Mouse (Mus musculus) gastrocnemius, postnatal 4 days (tissue): ENCODE measurements around the gene Rapgef1. TPM values are rescaled to one million over a fixed set of nuclear protein-coding genes. Genes with fewer than 3 reads are reported as not detected.

ENCODE experiments used
- DNase-seq, 2 experiments: peaks; one replicate each; pipeline ENCODE4 v3.0.0; 2021 to 2022; ENCODE audit warnings: low spot score in 2 of 2, mixed read lengths in 2 of 2
- long read RNA-seq, 2 experiments: library from polyadenylated mRNA; stranded (forward); transcript quantifications; one replicate each; pipeline ENCODE4 v2.0.0; 2021
- total RNA-seq, 2 experiments: library from RNA; stranded (reverse); gene quantifications; 2 replicates each; pipeline ENCODE4 v1.2.3; 2021

Gene Rapgef1
- total RNA-seq, result 100 to 1,000 TPM; 110 to 121 TPM
- long read RNA-seq, experiment 1, full-length matches to known transcripts, result 7 of 56 reads
- long read RNA-seq, experiment 1, partial matches to known transcripts, result 26 of 56 reads
- long read RNA-seq, experiment 1, other reads (novel, unspliced or antisense), result 23 of 56 reads
- long read RNA-seq, experiment 2, full-length matches to known transcripts, result 19 of 101 reads
- long read RNA-seq, experiment 2, partial matches to known transcripts, result 39 of 101 reads
- long read RNA-seq, experiment 2, other reads (novel, unspliced or antisense), result 43 of 101 reads

GRCm38 (mm10) chr2:29619484-29620300 lies at the start of gene Rapgef1:
TSS of gene Rapgef1 (plus strand) at chr2:29619720.
- DNase-seq, result peak; percentile 88 to 90

DNA sequence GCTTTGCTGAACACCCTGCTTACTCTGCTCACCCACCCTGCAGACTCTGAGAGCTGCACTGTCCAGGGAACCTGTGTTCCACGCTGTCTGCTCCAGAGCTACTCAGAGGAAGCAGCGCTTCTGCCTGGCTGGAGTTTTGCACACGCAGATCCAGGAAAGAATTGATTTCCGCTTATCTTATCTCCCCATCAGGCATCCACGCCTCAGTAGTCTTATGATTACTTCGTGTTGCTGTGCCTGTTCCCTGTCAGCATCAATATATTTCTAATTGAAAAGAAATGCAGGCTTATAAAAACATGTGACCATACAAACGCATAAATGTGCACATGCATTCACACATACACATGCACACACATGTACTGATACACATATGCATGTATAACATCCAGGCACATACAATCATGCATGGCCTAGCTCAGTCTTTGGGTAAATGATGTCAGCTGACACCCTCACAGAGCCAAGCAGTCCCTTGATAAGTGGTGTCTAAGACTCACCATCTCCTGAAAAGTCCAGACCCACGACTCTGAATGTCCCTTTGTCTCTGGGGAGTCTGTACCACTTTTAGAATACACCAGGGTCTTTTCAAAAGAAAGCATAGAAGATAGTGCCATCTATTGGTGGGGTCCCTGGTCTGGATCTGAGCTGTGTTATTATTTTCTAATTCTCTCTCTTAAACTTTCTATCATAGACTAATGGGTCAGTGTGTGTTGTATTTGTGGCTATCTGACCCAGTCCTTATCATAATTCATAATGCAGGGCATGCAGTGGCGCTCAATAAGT lies 47.4 kb upstream of the Rapgef1 start:
- DNase-seq, result no peak

GRCm38 (mm10) chr2:29572811-29573427 lies 46.6 kb upstream of the Rapgef1 start:
- DNase-seq, result peak in 1 of 2 experiments; percentile 25

DNA sequence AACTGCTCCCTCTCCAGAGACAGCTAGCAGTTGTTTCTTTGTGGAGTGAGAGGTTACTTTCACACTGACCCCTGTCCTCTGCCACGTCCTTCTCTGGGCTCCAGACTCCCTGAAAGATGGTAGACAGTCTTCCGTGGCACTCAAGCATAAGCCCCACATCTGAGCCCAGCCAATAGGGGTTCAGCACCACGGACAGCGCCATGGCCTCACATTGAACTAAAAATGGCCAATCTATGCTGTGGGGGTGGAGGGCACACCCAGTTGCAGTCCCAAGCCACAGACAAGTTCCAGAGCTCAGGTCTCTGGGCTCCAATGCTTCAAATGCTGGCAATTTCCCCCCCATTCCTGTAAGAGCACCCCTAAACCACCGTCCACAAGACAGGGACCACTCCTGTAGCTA lies 45.9 kb upstream of the Rapgef1 start:
- DNase-seq, result peak in 1 of 2 experiments; percentile 69

DNA sequence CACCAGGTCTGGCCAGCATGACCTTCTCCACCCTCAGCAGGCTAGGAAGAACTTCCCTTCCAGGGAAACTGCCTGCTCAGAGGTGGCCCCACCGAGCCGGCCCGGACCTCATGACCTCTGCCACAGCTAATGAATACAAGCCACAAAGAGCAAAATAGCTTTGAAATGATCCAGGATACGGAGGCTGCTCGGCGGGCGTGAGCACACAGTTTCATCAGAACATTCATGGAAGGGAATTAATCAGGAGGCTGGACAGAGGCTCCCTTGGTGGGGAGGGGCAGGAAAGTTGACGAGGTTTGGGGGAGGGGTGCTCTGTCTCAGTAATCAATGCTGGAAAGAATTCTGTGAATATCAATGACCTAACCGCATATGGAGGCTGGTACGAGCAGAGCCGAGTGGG lies 45.3 kb upstream of the Rapgef1 start:
- no peak for DNase-seq

DNA sequence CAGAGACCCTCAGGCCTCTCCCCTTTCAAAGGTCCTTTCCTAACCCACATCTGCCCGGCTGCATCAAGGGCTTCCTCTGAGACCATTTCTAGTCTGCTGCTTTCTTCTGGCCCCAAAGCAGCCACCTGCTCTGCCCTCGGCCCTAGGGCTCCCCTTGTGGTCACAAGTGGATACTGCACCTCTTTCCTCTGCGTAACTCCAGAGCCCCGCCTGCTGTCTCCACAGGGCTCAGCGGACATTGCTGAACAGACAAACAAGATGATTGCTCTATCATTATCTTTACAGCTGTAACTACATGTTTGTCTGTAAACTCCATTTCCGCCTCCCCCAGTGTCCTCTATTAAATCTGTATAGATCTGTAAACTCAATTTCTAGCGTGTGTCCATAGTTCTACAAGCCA lies 37.1 kb upstream of the Rapgef1 start:
- peak; percentile 64 to 75 for DNase-seq

GRCm38 (mm10) chr2:29586017-29586702 lies 33.4 kb upstream of the Rapgef1 start:
- no peak for DNase-seq

GRCm38 (mm10) chr2:29588006-29588405 lies 31.5 kb upstream of the Rapgef1 start:
- DNase-seq, result no peak

GRCm38 (mm10) chr2:29589266-29589665 lies 30.3 kb upstream of the Rapgef1 start:
- no peak for DNase-seq

GRCm38 (mm10) chr2:29591626-29592025 lies 27.9 kb upstream of the Rapgef1 start:
- no peak for DNase-seq

- DNase-seq, result no peak
These were observed 27.0 kb upstream of the Rapgef1 start for GRCm38 (mm10) chr2:29592537-29592936.

DNA sequence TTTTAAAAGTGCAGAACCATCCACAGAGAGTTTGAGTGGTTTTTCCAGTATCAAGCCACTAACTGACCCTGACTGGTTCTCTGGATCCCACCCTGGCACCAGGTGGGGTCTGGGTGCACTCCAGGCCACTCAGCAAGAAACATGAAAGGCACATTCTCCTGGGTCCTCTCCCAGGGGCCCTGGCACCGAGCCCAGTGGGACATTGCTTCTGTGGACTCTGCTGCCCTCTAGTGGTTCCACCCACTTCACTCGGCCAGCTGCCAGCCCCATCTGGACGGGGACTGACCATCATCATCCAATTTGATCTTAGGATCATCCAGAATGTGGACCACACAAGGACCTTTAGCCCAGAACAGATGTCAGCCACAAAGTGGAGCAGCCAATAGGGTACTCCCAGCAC lies 15.6 kb upstream of the Rapgef1 start:
- peak; percentile 85 to 86 for DNase-seq

DNA sequence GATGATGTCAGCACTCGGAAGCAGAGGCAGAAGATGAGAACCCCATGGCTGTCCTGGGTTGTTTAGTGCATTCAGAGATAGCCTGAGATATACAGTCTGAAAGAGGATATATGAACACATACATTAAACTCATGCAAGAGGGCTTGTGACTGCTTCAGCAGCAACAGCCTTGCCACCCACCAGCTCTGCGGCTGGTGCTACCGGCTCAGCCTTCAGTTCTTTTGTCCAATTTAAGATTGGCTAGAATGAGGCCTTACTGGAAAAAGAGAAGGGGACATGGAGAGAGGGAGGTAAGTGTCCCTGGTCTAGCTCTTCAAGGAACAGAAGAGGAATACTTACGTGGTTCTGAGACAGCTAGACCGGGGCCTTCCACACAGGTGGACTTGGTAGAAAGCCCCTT lies 13.9 kb upstream of the Rapgef1 start:
- no peak for DNase-seq

DNA sequence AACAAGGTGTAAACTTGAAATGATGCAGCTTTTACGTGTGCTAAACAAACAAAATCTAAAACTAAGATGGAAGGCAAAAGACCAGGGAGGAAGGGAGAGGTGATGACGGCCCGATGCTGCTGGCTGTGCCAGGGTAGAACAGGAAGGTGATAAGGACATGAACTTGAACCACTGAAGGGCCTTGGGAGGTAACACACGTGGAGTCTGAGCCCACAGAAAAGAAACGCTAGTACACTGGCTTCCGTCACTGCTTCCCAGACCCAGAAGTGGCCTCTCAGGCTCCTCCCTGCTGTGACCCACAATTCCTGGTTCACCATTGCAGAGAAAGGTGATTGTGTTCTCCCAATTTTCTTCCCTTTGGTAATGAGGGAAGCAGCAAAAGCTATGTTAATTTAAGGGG lies 13.1 kb upstream of the Rapgef1 start:
- DNase-seq, result no peak

DNA sequence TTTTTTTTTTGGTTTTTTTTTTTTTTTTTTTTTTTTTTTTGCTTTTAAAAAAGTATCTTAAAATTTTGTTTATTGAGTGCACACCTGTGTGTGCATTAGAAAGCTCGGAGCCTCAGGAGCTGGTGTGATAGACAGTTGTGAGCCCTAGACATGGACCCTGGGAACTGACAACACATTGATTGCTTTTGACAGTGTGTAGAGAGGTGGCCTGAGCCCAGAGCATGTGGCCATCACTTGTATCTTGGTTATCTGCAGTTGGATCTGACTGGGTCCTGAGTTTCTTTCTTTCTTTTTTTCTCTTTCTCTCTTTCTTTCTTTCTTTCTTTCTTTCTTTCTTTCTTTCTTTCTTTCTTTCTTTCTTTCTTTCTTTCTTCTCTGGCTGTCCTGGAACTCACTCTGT lies 2.2 kb upstream of the Rapgef1 start:
- no peak for DNase-seq

DNA sequence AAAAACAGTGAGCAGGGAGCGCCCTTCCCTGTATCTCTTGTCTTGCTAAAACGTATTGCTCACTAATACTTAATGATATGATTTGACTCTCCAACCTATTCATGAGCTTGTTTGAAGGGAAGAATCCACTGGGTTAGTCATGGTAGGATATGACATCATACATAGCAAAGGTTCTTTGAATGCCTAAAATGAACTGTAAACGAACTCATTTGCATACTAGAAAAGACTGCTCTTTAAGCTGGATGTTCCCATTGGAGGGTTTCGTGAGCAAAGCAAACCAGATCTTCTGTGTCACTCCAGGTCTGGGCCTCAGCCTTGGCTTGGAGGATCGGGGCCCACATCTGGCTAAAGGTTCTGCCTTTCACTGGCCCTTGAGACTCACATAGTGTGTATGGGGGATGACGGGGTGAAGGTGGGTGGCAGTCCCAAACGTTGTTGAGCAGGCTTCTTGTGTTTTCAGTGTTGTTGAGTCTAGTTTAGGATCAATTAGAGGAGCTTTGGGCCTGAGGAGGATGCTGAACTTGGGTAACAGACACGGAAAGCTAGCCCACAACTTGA lies 515 bp upstream of the Rapgef1 start:
- no peak for DNase-seq

DNA sequence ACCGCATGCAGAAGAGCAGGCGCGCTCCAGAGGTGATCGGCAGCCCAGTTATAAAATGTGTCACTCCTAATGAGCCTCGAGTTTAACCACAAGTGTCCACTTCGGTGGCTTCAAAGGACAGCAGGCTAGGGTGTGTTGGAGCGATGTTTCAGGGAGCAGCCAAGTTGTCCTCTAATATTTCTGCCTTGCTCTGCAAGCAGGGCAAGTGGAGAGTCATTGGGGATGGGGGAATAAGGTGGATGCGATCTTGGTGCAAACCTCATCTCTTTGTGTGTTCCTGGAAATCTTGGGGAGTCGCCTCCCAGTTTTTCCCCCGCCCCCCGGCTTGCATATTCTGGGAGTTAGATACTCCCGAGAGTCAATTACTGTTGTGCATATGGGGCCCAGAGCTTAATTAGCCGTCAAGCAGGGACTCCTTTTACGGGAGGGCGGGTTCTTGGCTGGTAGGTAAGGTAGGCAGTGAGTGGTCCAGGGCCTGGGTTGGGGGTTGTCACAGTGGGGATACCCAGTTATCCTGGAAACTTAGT lies 844 bp downstream of the Rapgef1 start:
- no peak for DNase-seq

DNA sequence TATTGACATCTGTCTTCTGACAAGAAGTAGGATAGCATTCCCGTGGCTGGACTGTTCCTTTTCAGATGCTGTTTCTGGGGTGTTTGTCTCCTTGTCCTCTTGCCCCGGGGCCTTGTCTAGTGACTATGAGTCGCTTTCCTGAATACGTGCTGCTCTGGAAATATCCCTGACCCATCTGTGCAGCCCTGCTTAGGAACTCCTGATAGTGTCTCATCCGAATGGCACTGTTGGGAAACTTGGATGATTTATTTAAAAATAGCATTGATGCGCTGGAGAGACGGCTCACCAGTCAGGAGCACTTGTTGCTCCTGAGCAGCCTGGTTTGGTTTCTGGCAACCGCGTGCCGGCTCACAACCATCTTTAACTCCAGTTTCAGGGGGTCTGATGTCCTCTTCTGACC lies 1.6 kb downstream of the Rapgef1 start:
- DNase-seq, result no peak

GRCm38 (mm10) chr2:29621636-29622035 lies 2.1 kb downstream of the Rapgef1 start:
- DNase-seq, result no peak
